Mouse (Mus musculus): Measurements from ENCODE around the gene A930004D18Rik. TPM values are rescaled to one million over a fixed set of nuclear protein-coding genes. Genes with fewer than 3 reads are reported as not detected.

A930004D18Rik gene
- polyA plus RNA-seq, 1 experiment, result not detected

DNA sequence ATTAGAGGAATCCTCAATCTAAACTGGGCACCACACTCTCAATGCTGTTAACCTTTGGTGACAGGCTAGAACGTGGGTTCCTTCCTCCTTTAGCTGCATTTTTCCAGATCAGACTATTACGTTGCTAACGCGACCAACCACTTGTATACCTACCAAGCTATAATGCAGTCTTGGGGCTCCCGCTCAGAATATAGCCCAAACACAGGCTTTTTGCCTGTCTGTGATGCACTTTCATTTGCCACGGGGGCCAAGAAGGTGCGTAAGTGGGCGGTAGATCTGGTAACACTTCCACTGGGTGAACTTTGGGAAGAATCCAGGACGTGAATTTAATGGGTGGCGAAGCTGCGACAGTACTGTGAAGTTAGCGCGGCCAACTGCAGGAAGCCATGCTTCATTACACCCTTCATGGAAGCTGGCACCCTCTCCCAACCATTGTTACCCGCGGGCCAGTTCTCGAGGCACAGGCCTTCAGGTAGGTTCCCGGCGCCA is 26.3 kb upstream of the A930004D18Rik start:
- under 1% methylated on average over 18 of the region's 18 CpGs for WGBS
- no peak for TF ChIP-seq POLR2A (IDR thresholded peaks at IDR 0.05; ENCODE audit: insufficient read depth, low read depth, low read length)
- TF ChIP-seq CTCF (IDR thresholded peaks at IDR 0.05; ENCODE audit: insufficient read depth, low read depth, low read length), result no peak
- peak overlapping the region; percentile 92 for H3K27ac ChIP-seq (ENCODE audit: insufficient read depth, low read depth, low read length)

GRCm38 (mm10) chr2:18060396-18060795 is 22.9 kb upstream of the A930004D18Rik start:
- TF ChIP-seq POLR2A (IDR thresholded peaks at IDR 0.05; ENCODE audit: insufficient read depth, low read depth, low read length), result no peak
- no peak for TF ChIP-seq CTCF (IDR thresholded peaks at IDR 0.05; ENCODE audit: insufficient read depth, low read depth, low read length)
- WGBS, result 94% methylated on average over 1 of the region's 1 CpGs
- H3K4me1 ChIP-seq (ENCODE audit: control insufficient read depth, insufficient read depth, low read length), result peaks cover 1% of the 10 kb centered on the region; the same call in 1 of the 2 replicates
- no peak overlapping the region for H3K27ac ChIP-seq (ENCODE audit: insufficient read depth, low read depth, low read length)
- no peak overlapping the region for H3K4me3 ChIP-seq (ENCODE audit: insufficient read depth, low read depth, low read length)

More for the DNA sequence above, 26.3 kb upstream of the A930004D18Rik start:
- Histone ChIP-seq H3K4me1 (ENCODE audit: control insufficient read depth, insufficient read depth, low read length) (peaks cover 5% of the 10 kb centered on the region), H3K4me3 (ENCODE audit: insufficient read depth, low read depth, low read length) (peak overlapping the region; percentile 92)

- WGBS, result 95% methylated on average over 1 of the region's 1 CpGs
- Histone ChIP-seq H3K4me3 (ENCODE audit: insufficient read depth, low read depth, low read length) (no peak overlapping the region), H3K4me1 (ENCODE audit: control insufficient read depth, insufficient read depth, low read length) (no peaks in the 10 kb centered on the region), H3K27ac (ENCODE audit: insufficient read depth, low read depth, low read length) (no peak overlapping the region)
- TF ChIP-seq CTCF (IDR thresholded peaks at IDR 0.05; ENCODE audit: insufficient read depth, low read depth, low read length), result no peak
- no peak for TF ChIP-seq POLR2A (IDR thresholded peaks at IDR 0.05; ENCODE audit: insufficient read depth, low read depth, low read length)
These were observed 22.4 kb upstream of the A930004D18Rik start for GRCm38 (mm10) chr2:18059891-18060290.

- WGBS, result 90% methylated on average over 2 of the region's 2 CpGs
- TF ChIP-seq POLR2A (IDR thresholded peaks at IDR 0.05; ENCODE audit: insufficient read depth, low read depth, low read length) (no peak), CTCF (IDR thresholded peaks at IDR 0.05; ENCODE audit: insufficient read depth, low read depth, low read length) (no peak)
- H3K27ac ChIP-seq (ENCODE audit: insufficient read depth, low read depth, low read length), result no peak overlapping the region
- no peaks in the 10 kb centered on the region for H3K4me1 ChIP-seq (ENCODE audit: control insufficient read depth, insufficient read depth, low read length)
- no peak overlapping the region for H3K4me3 ChIP-seq (ENCODE audit: insufficient read depth, low read depth, low read length)
These were observed 21.5 kb upstream of the A930004D18Rik start for GRCm38 (mm10) chr2:18059063-18059462.

DNA sequence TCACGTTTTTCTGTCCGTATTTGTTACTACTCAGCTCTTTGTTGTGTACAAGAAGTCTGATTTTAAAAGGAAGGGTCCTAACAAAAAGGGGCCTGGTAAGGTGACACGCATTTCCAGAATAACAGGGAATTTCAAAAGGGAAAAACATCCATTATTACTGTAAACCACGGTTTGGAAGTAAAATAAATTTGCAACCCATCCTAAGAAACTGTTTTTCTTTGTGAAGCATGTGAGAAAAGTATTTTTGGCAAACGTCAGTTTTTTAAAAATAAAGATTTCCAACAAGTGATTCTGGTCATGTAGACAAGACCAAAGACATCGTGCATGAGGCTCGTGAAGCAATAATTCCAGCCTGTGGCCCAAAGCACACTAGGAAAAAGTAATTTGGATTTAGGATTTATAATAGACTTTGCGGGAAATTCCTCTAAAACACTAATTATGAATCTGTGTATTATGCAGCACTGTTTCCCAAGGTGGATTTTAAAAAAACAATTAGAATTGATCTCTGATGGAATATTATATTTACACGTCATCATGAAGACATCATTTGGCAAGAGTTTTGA is 20.7 kb upstream of the A930004D18Rik start:
- H3K4me1 ChIP-seq (ENCODE audit: control insufficient read depth, insufficient read depth, low read length), result no peaks in the 10 kb centered on the region
- 45% methylated on average over 9 of the region's 9 CpGs for WGBS
- TF ChIP-seq POLR2A (IDR thresholded peaks at IDR 0.05; ENCODE audit: insufficient read depth, low read depth, low read length) (no peak), CTCF (IDR thresholded peaks at IDR 0.05; ENCODE audit: insufficient read depth, low read depth, low read length) (no peak)
- no peak overlapping the region for H3K4me3 ChIP-seq (ENCODE audit: insufficient read depth, low read depth, low read length)
- no peak overlapping the region for H3K27ac ChIP-seq (ENCODE audit: insufficient read depth, low read depth, low read length)

DNA sequence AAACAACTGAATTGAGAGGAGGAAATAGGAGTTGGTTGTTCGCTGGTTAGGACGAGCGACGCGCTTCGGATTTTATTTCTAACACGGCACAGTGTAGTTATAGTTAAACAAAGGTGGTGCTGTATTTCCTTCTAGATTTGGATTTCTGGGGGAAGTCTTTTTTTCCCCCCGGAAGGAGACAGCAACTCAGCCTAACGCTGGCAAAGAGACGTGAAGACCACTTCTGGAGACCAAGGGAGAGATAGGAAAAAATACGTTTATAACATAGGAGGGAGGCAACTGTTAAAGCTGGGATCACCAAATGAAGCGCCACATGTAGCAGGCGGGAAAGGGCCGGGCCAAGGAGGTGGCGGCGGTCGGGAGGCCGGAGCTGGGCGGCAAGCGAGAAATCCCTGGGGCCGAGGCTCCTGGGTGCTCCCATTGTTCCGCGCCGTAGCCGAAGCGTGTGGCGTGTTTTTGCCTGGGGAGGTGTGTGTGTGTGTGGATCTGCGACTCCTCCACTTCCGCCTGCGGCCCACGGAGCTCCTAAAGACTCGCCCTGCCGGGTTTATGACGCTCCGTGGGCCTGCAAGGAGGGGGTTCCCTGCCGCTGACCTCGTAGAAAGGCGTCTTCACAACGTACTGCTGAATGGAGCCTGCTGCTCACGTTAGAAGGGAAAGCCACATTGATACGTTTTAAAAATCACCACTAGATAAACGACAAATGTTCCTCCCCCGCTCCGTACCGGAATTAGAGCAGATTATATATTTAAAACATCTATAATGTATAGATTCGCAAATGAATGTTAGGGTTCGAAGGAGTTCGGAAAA is 20.0 kb upstream of the A930004D18Rik start:
- Histone ChIP-seq H3K4me1 (ENCODE audit: control insufficient read depth, insufficient read depth, low read length) (no peaks in the 10 kb centered on the region), H3K4me3 (ENCODE audit: insufficient read depth, low read depth, low read length) (peak overlapping the region; percentile 73), H3K27ac (ENCODE audit: insufficient read depth, low read depth, low read length) (peak overlapping the region; percentile 35)
- TF ChIP-seq CTCF (IDR thresholded peaks at IDR 0.05; ENCODE audit: insufficient read depth, low read depth, low read length) (no peak), POLR2A (IDR thresholded peaks at IDR 0.05; ENCODE audit: insufficient read depth, low read depth, low read length) (no peak)
- WGBS, result 1% methylated on average over 48 of the region's 48 CpGs

DNA sequence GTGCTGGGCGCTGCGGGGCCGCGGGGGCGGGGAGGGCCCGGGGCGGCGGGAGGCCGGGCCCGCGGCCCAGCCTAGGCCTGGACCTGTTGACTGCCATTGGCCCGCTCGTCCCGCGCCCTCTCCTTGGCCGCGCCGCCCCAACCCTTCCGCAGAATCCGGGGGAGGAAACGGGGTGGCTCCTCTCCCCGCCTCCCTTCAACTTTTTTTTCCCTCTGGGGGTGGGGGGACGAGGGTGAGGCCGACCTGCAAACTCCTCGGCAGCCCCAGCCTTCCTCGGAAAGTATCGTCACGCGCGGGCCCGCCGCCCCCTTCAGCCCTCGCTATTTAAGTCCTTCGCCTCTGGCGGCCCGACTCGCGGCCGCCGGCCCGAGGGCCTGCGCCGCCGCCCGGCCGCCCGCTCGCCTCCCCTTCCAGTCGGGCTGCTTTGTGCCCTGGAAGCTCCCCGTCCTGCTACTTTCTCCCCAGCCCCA is 19.3 kb upstream of the A930004D18Rik start:
- no peak for TF ChIP-seq CTCF (IDR thresholded peaks at IDR 0.05; ENCODE audit: insufficient read depth, low read depth, low read length)
- TF ChIP-seq POLR2A (IDR thresholded peaks at IDR 0.05; ENCODE audit: insufficient read depth, low read depth, low read length), result peak; percentile 58; the same call in 1 of the 2 replicates
- H3K4me1 ChIP-seq (ENCODE audit: control insufficient read depth, insufficient read depth, low read length), result no peaks in the 10 kb centered on the region
- 1% methylated on average over 45 of the region's 50 CpGs for WGBS

GRCm38 (mm10) chr2:18055929-18056785 is 18.6 kb upstream of the A930004D18Rik start:
- TF ChIP-seq CTCF (IDR thresholded peaks at IDR 0.05; ENCODE audit: insufficient read depth, low read depth, low read length), result no peak
- TF ChIP-seq POLR2A (IDR thresholded peaks at IDR 0.05; ENCODE audit: insufficient read depth, low read depth, low read length), result 0 out of 2 replicates have a peak, but pooled peaks have one; percentile 35
- 1% methylated on average over 55 of the region's 66 CpGs for WGBS
- Histone ChIP-seq H3K27ac (ENCODE audit: insufficient read depth, low read depth, low read length) (peak overlapping the region; percentile 84), H3K4me1 (ENCODE audit: control insufficient read depth, insufficient read depth, low read length) (no peaks in the 10 kb centered on the region), H3K4me3 (ENCODE audit: insufficient read depth, low read depth, low read length) (peak overlapping the region; percentile 73)

More for the DNA sequence above, 19.3 kb upstream of the A930004D18Rik start:
- Histone ChIP-seq H3K4me3 (ENCODE audit: insufficient read depth, low read depth, low read length) (peak overlapping the region; percentile 73), H3K27ac (ENCODE audit: insufficient read depth, low read depth, low read length) (peak overlapping the region; percentile 35)

All from olfactory bulb, adult 2 months (tissue).